Mouse (Mus musculus): ENCODE results near the gene Edn2.

GRCm38 (mm10) chr4:120206471-120206891 is 45.5 kb downstream of the Edn2 start:
- TF ChIP-seq CTCF (conservative IDR thresholded peaks at IDR 0.05; ENCODE audit: low read length) (no peak), NANOG (IDR thresholded peaks at IDR 0.05; ENCODE audit: borderline replicate concordance, low read length) (no peak), POU5F1 (IDR thresholded peaks at IDR 0.05; ENCODE audit: borderline replicate concordance, low read length) (no peak)

Data from E14TG2a.4 (cell line).